Mouse (Mus musculus): Measurements from ENCODE around the gene Lsm2.

DNA sequence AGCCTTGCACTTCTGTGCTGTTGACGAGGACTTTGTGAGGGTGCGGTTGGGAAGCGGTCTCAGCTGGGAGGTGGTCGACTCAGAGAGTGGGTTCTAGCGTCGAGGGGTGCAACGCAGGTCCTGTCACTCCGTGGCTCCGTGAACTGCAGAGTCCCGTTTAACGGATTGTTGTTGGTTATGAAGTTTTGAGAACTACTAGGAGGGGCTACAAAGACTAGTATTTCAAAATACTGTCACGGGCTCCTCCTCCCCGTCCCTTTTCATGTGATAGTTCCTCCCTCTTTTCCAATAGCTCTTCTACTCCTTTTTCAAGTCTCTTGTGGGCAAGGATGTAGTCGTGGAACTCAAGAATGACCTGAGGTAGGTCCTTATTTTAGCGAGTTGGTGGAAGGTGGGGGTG is 666 bp downstream of the Lsm2 start:
- TF ChIP-seq POLR2A (IDR thresholded peaks at IDR 0.05; ENCODE audit: low read depth, low read length) (no peak), CTCF (conservative IDR thresholded peaks at IDR 0.05; ENCODE audit: insufficient read depth, insufficient read length, low read depth, low read length) (no peak)

Measured in kidney, adult 2 months (tissue).